Mouse (Mus musculus) leukemia stem cell, adult 10-12 weeks (primary cell): ENCODE measurements around the gene Rbks. TPM values are rescaled to one million over a fixed set of nuclear protein-coding genes. Genes with fewer than 3 reads are reported as not detected.

Experiments used
- polyA plus RNA-seq: library from polyadenylated mRNA; stranded (reverse); fragments of >175 nt; gene quantifications from 2 replicates; pipeline ENCODE4 v1.2.3, GENCODE M21; 2012; ENCODE audit warnings: low replicate concordance

The Rbks gene
- polyA plus RNA-seq: 4.5 and 6.0 TPM in 2 replicates

DNA sequence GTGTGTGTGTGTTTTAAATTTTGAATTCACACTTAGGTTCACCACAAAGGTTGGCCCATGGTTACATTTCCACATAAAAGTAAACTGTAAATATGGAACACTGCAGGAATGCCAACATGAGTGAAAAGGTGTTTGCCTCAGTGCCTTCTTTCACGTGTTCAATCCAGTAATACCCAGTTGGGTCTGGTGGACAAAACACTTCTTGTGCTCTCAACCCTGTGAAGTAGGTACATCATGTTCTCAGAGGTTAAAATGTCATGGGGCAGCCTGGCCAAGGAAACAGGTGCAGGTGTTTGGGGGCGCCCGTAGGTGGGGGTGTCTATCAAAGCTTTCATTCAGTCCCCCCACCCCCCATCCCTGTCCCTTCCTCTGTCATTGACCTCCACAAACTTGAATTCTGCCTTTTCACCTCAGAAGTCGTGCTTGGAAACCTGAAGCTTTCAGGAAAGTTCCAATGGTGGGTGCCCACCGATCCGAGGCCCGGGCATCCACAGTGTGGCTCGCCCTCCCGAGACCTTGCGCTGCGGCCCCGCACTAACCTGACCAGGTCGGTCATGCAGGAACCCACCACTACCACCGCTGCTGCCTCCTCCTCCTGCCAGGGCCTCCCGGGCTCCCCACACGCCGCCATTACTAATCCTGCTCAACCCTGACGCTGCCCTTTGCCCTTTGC is at the start of gene Rbks:
Gene Rbks, minus strand, starts transcription at position 657 of the 673 bp plus-strand sequence.

DNA sequence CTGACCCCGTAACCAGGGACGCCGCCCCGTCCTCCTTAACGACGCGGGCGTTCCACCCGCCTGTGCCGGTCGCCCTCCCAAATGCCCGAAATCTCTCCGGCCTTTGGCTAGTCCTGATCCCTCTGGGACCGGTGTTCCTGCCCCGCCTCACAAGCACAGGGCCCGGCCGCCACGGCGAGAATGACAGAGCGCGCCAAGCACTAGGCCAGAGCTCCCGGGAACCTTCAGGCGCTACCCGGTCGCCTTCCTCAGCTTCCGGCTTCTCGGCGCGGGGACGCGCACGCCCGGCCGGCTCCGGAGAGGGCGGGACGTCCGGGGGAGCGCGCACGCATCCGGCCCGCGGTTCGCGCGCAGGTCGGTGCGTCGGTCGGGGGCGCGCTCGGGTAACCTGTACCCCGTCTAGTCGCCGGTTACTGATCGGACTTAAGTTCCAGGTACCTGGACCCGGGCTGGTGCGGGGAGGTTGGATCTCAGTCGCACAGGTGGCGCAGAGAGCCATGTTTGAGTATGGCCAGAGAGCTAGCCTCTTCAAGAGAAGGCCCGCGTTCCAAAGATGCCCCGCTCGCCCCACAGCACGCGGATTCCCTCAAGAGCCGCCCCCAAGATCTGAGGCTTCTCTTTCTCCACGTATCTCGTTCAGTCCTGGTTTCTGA is 343 bp upstream of the Rbks start, which contains the start of gene Babam2:
Gene Babam2, plus strand, starts transcription at position 41 of the 653 bp plus-strand sequence.

DNA sequence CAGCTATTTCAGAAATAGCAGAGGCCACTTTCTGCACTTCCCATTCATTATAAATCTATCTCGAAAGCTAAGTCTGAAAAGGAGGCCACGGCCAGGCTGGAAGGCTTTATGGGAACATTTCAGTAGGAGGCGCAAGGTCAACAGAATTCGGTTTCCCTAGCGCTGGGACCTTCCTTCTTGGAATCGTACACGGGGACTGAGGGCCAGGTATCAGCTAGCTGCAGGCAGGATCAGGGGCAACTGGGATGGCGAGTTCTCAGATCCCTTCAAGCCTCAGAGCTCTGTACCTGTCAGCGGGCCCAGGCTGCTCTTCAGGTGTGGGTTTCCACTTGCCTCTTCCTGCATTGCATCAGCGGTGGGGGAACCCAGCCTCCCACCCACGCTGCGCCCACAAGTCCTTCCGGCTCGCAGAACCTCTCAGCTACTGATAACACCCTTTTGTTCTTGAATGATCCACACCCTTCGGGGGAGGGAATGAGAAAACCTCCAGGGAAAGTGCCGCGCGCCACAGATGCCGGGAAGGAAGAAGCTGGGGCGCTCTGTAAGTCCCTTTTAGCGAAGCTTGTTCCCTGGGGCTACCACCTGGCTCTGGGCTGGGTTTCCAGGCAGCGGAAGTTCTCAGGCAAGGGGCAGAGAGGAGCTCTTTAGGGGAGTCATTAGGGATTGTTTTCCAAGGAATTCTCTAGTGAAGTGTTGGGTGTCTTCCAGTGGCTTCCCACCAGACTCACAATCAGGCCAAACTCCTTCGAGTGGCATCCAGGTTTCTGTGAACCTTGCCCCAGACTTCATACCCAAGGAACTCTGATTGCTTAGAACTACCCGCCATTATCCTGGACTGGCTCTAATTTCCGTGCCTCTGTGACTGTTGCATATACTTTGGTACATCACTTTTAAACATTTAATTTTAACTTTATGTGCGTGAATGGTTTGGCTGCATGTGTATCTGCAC is 100.7 kb downstream of the Rbks start, which contains the start of gene Mrpl33:
Gene Mrpl33, plus strand, starts transcription at position 455 of the 949 bp plus-strand sequence.

Other genes starting within 250 kb of the Rbks start
- 8.1 and 10.6 TPM in 2 replicates for gene Zfp512, start 245.2 kb downstream of the Rbks start, polyA plus RNA-seq
- 0.20 TPM in 1 of 2 replicates, not detected in the other for gene 4930548H24Rik, start 211.9 kb downstream of the Rbks start, polyA plus RNA-seq
- gene Gpn1, start 202.9 kb downstream of the Rbks start, polyA plus RNA-seq: 13.8 and 19.9 TPM in 2 replicates
- gene Slc4a1ap, start 170.6 kb downstream of the Rbks start, polyA plus RNA-seq: 26.3 and 40.8 TPM in 2 replicates
- 2.3 and 11.2 TPM in 2 replicates for gene Supt7l, start 169.8 kb downstream of the Rbks start, polyA plus RNA-seq
- 3.2 and 3.5 TPM in 2 replicates for gene Mrpl33, start 100.7 kb downstream of the Rbks start, polyA plus RNA-seq
- 5.3 and 51.6 TPM in 2 replicates for gene Babam2, start 57 bp upstream of the Rbks start, polyA plus RNA-seq